Mouse (Mus musculus) brain, embryonic 14.5 days (tissue): Measurements from ENCODE around the gene Aaed1.

ENCODE experiments used
- CTCF ChIP-seq: fragments of 200-500 bp; IDR thresholded peaks from 2 replicates; pipeline ENCODE4 v1.5.1; 2012; ENCODE audit warnings: inconsistent platforms, mild to moderate bottlenecking, moderate library complexity, borderline replicate concordance; ENCODE audit not compliant: insufficient read depth, insufficient read length; ENCODE audit errors: extremely low read depth
- POLR2A ChIP-seq: fragments of 200-500 bp; IDR thresholded peaks from 2 replicates; pipeline ENCODE4 v1.6.1; 2012; ENCODE audit warnings: mild to moderate bottlenecking, inconsistent platforms, borderline replicate concordance; ENCODE audit not compliant: poor library complexity, insufficient read depth, insufficient read length, severe bottlenecking; ENCODE audit errors: extremely low read depth

DNA sequence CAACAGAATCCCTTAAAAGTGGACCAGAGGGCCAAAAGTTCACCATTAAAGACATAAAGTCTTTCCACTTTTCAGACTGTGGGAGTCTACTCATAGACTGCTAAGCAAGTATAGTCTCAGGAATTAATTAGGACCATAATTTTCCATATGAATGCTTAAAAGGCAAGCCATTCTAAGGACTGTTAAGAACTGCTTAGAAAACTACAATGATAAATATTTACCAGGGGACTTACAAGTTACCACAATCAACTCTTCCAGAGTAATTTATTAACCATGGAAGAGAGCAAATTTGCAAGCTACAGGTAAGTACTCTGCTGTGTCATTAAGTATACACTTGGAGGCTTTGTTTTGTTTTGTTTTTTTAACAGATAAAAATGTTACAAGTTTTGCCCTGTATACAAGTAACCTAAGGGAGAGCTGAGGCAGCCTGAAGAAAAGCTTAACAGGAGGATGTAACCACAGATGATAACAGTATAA lies 74.8 kb downstream of the Aaed1 start:
- TF ChIP-seq CTCF (no peak), POLR2A (no peak)
